Mouse (Mus musculus) lung, postnatal 0 days (tissue): Measurements from ENCODE around the gene Odf2l. TPM values are rescaled to one million over a fixed set of nuclear protein-coding genes. Genes with fewer than 3 reads are reported as not detected.

ENCODE experiments used
- ATAC-seq: fragments of 200-750 bp; cut with Nextera tagmentation; 2 replicates; pipeline ENCODE4 v1.8.0; 2017; ENCODE audit warnings: moderate library complexity
- DNase-seq: peaks from one replicate; pipeline ENCODE4 v3.0.0-alpha.2; 2016; ENCODE audit warnings: low spot score
- H3K27ac ChIP-seq: fragments of 300-500 bp; sonication (generic); 2 replicates; pipeline ENCODE4 v1.5.1; 2014; ENCODE audit warnings: antibody characterized with exemption, mild to moderate bottlenecking, low read length, mixed read lengths
- H3K27me3 ChIP-seq: fragments of 300-500 bp; sonication (generic); replicated peaks from 2 replicates; pipeline ENCODE4 v1.6.1; 2014; ENCODE audit warnings: low read length, mixed read lengths; ENCODE audit not compliant: insufficient read depth
- H3K36me3 ChIP-seq: fragments of 300-500 bp; sonication (generic); 2 replicates; pipeline ENCODE4 v1.6.1; 2014; ENCODE audit warnings: low read length, mixed read lengths; ENCODE audit not compliant: insufficient read depth
- H3K4me1 ChIP-seq: fragments of 300-500 bp; sonication (generic); 2 replicates; pipeline ENCODE4 v1.6.1; 2014; ENCODE audit warnings: antibody characterized with exemption, low read depth, low read length, mixed read lengths; ENCODE audit not compliant: insufficient read depth
- H3K4me2 ChIP-seq: fragments of 300-500 bp; sonication (generic); replicated peaks from 2 replicates; pipeline ENCODE4 v1.6.1; 2014; ENCODE audit warnings: low read depth, mild to moderate bottlenecking, low read length, moderate library complexity, mixed read lengths
- H3K4me3 ChIP-seq: fragments of 300-500 bp; sonication (generic); 2 replicates; pipeline ENCODE4 v1.5.1; 2014; ENCODE audit warnings: low read depth, low read length
- H3K9ac ChIP-seq: fragments of 300-500 bp; sonication (generic); replicated peaks from 2 replicates; pipeline ENCODE4 v1.6.1; 2014; ENCODE audit warnings: low read depth, mild to moderate bottlenecking
- H3K9me3 ChIP-seq: fragments of 300-500 bp; sonication (generic); 2 replicates; pipeline ENCODE4 v1.6.1; 2016; ENCODE audit warnings: low read length, mixed read lengths
- CTCF ChIP-seq: IDR thresholded peaks from 2 replicates; pipeline ENCODE4 v1.5.1; 2016; ENCODE audit warnings: antibody characterized with exemption, mild to moderate bottlenecking
- EP300 ChIP-seq: IDR thresholded peaks from 2 replicates; pipeline ENCODE4 v1.6.1; 2016; ENCODE audit warnings: antibody characterized with exemption, mild to moderate bottlenecking, control low read depth
- WGBS: fragments of 180-500 bp; shearing (Covaris S2); extraction: QIAGEN DNeasy Blood & Tissue Kit; methylation state at CpG from one replicate; pipeline ENCODE4 v1.1.7; 2014; 5-methylcytosine and 5-hydroxymethylcytosine counted together
- polyA plus RNA-seq: library from polyadenylated mRNA; unstranded; fragments of >200 nt; fragmentation: Nextera tagmentation; extraction: Ambion mirVana; gene quantifications from 2 replicates; pipeline ENCODE4 v1.2.1, GENCODE M21; 2015

Odf2l gene
- polyA plus RNA-seq, 1 experiment from 2014 or later, result 8.6 TPM

DNA sequence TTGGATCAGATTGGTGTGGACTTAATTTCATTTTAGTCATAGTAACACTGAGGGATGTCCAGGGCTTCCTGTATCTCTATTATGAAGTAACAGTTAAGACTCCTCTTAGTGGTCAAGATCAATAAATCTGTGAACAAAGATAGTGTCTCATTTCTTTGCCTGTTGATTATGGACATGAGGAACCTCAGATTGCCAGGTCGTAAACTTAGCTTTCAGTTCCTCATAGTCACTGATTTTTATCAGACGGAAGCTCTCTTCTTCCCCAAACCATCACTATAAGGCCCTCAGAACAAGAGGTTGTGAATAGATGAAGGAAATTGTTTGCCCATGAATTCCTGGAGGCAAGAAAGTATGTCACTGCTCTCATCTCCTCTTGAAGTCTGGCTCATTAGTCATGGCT, 73.6 kb downstream of the Odf2l start:
- H3K27ac ChIP-seq, result no peak overlapping the region
- WGBS, result 64% methylated on average over 2 of the region's 2 CpGs
- DNase-seq, result no peak
- no peaks in the 10 kb centered on the region for H3K9me3 ChIP-seq
- no peaks in the 10 kb centered on the region for H3K27me3 ChIP-seq
- no peaks in the 10 kb centered on the region for H3K4me1 ChIP-seq
- ATAC-seq, result no peak
- no peak overlapping the region for H3K4me2 ChIP-seq
- H3K9ac ChIP-seq, result no peak overlapping the region
- H3K4me3 ChIP-seq, result no peak overlapping the region
- H3K36me3 ChIP-seq, result no peaks in the 10 kb centered on the region
- TF ChIP-seq CTCF (no peak), EP300 (no peak)

GRCm38 (mm10) chr3:145195240-145195923, 77.0 kb downstream of the Odf2l start:
- H3K36me3 ChIP-seq, result no peaks in the 10 kb centered on the region
- no peak overlapping the region for H3K9ac ChIP-seq
- no peak overlapping the region for H3K27ac ChIP-seq
- H3K27me3 ChIP-seq, result no peaks in the 10 kb centered on the region
- H3K4me2 ChIP-seq, result no peak overlapping the region
- TF ChIP-seq CTCF (no peak), EP300 (no peak)
- no peaks in the 10 kb centered on the region for H3K9me3 ChIP-seq
- no peaks in the 10 kb centered on the region for H3K4me1 ChIP-seq
- ATAC-seq, result no peak
- no peak for DNase-seq
- 52% methylated on average over 8 of the region's 8 CpGs for WGBS
- no peak overlapping the region for H3K4me3 ChIP-seq

DNA sequence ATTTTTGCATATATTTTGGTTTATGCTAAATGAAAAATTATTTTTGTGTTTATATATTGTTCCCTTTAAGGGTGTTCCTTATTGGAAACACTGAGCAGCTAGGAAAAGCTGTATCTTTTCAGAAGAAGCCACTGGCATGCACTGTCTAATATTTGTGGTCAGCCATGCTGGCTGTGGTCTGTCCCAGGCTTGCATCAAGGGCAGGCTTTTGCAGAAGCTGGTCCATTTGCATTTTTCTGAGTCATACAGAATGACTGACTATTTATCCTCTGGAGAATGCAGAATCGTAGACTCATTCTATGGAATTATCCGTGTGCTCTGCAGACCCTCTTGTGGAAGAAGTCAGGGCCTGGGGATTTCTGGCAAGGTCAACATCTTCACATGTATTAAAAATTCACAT, 79.7 kb downstream of the Odf2l start:
- no peak overlapping the region for H3K4me2 ChIP-seq
- H3K27me3 ChIP-seq, result no peaks in the 10 kb centered on the region
- TF ChIP-seq CTCF, result no peak
- TF ChIP-seq EP300, result no peak
- H3K9me3 ChIP-seq, result no peaks in the 10 kb centered on the region
- H3K27ac ChIP-seq, result no peak overlapping the region
- 86% methylated on average over 2 of the region's 2 CpGs for WGBS
- no peak overlapping the region for H3K9ac ChIP-seq
- no peaks in the 10 kb centered on the region for H3K4me1 ChIP-seq
- DNase-seq (no peak), ATAC-seq (no peak)
- H3K4me3 ChIP-seq, result no peak overlapping the region
- H3K36me3 ChIP-seq, result no peaks in the 10 kb centered on the region

Other genes starting within 250 kb of the Odf2l start
- not detected in 2 replicates for gene Clca4b, start 186.1 kb upstream of the Odf2l start, polyA plus RNA-seq
- not detected in 2 replicates for gene Clca4a, start 143.5 kb upstream of the Odf2l start, polyA plus RNA-seq
- gene Clca1, start 85.8 kb upstream of the Odf2l start, polyA plus RNA-seq, result not detected in 2 replicates
- gene Clca2, start 19.1 kb upstream of the Odf2l start, polyA plus RNA-seq, result 0.11 and 0.16 TPM in 2 replicates
- 0.54 and 1.0 TPM in 2 replicates for gene Col24a1, start 173.9 kb downstream of the Odf2l start, polyA plus RNA-seq